In the genomic region with DNA sequence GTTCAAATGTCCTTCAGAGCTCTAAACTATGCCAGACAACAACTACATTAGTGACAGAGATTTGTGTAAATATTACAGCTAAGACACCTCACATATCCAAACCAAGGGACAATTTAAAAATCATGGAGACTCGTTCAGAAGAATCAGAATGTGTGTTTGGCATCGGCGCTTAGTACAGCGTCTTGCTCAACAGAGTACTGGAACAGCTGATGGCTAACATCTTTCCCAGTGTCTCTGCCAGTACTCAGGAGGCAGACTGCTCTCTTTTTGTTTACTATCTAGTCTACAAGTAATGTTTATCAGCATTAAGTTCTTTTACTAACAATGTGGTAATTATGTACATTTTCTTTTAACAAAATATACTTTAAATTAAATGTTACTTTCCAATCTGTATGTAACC, we compare ENCODE assay signal across 21 mouse cellular contexts.
"Had no signal": no experiment of that assay in that cellular context is flagged by ENCODE, and none has a peak within 500 bp of the region (broad histone marks: within the 10 kb centered on the region; RNA-seq: fewer than 3 reads in every experiment).

No protein-coding gene starts in this region.

- H3K36me3 ChIP-seq: stomach, embryonic 15.5 days had no signal

- H3K4me2 ChIP-seq: liver, embryonic 12.5 days; lung, embryonic 15.5 days; midbrain, embryonic 12.5 days; neural tube, embryonic 13.5 days; neural tube, embryonic 15.5 days; stomach, embryonic 15.5 days had no signal

- H3K4me3 ChIP-seq: liver, embryonic 12.5 days; lung, embryonic 15.5 days; midbrain, embryonic 10.5 days; midbrain, embryonic 12.5 days; myocyte; neural tube, embryonic 13.5 days; neural tube, embryonic 15.5 days; stomach, embryonic 15.5 days had no signal

- H3K9ac ChIP-seq: liver, embryonic 12.5 days; liver, embryonic 14.5 days; lung, embryonic 15.5 days; midbrain, embryonic 12.5 days; neural tube, embryonic 13.5 days; neural tube, embryonic 15.5 days; stomach, embryonic 15.5 days had no signal

- H3K4me1 ChIP-seq: liver, embryonic 12.5 days; lung, embryonic 15.5 days; midbrain, embryonic 10.5 days; midbrain, embryonic 12.5 days; neural tube, embryonic 13.5 days; neural tube, embryonic 15.5 days; stomach, embryonic 15.5 days had no signal

- ATAC-seq: liver, embryonic 12.5 days; midbrain, embryonic 16.5 days had no signal

- H3K27me3 ChIP-seq: liver, embryonic 12.5 days; lung, embryonic 15.5 days; midbrain, embryonic 12.5 days; neural tube, embryonic 13.5 days; neural tube, embryonic 15.5 days; stomach, embryonic 15.5 days had no signal

- H3K27ac ChIP-seq: liver, embryonic 12.5 days; liver, embryonic 14.5 days; lung, embryonic 15.5 days; midbrain, embryonic 10.5 days; midbrain, embryonic 12.5 days; neural tube, embryonic 13.5 days; neural tube, embryonic 15.5 days; stomach, embryonic 15.5 days; stomach, postnatal 0 days had no signal

- DNase-seq: lung, adult 2 months; lung, postnatal 4 days; midbrain, embryonic 14.5 days; retina, postnatal 1 day; right cerebral cortex, adult 18-20 months; right cerebral cortex, postnatal 25 days; right cerebral cortex, postnatal 4 days; thymus, adult 2 months; thymus, postnatal 25 days; thymus, postnatal 4 days had no signal

- H3K9me3 ChIP-seq: liver, embryonic 12.5 days; lung, embryonic 15.5 days; midbrain, embryonic 10.5 days; midbrain, embryonic 12.5 days; neural tube, embryonic 13.5 days; neural tube, embryonic 15.5 days; stomach, embryonic 15.5 days had no signal
